Comparison of ENCODE assay signal across 16 mouse cellular contexts in genomic region chr13:58523761-58524117, GRCm38 (mm10).
DNase-seq lines count a peak whose midpoint lies in the region; ATAC-seq and TF ChIP-seq lines count a peak whose summit lies in the region.
"Had no signal": no experiment of that assay in that cellular context is flagged by ENCODE, and none has a peak within 500 bp of the region (broad histone marks: within the 10 kb centered on the region; RNA-seq: fewer than 3 reads in every experiment).

No protein-coding gene starts in this region.

- peaks cover 36% of the 10 kb centered on the region for H3K4me1 ChIP-seq in heart, embryonic 13.5 days
- no peaks in the 10 kb centered on the region for H3K4me1 ChIP-seq in stomach, embryonic 14.5 days (ENCODE audit: control insufficient read depth, insufficient read depth, low read length)
- no peaks in the 10 kb centered on the region; the same call in 1 of the 2 replicates for H3K4me1 ChIP-seq in stomach, postnatal 0 days (replicated peaks; ENCODE audit: control insufficient read depth, insufficient read depth)
- peaks cover 56% of the 10 kb centered on the region for H3K4me1 ChIP-seq in liver, embryonic 15.5 days (replicated peaks)
- H3K4me1 ChIP-seq in midbrain, embryonic 14.5 days (ENCODE audit: control insufficient read depth, insufficient read depth, low read length), result no peaks in the 10 kb centered on the region

- no peak for TF ChIP-seq CTCF in stomach, postnatal 0 days (IDR thresholded peaks at IDR 0.05; ENCODE audit: low read depth)

- no peak for DNase-seq in heart, adult 8-10 months (ENCODE audit: low spot score)
- no peak for DNase-seq in stomach, postnatal 0 days (ENCODE audit: low spot score)
- DNase-seq in thymus, postnatal 4 days, result no peak
- DNase-seq in midbrain, embryonic 14.5 days, result no peak
- DNase-seq: adrenal gland, adult 2 months; cerebellum, adult 11 months; cerebellum, postnatal 25 days; kidney, adult 8-10 months; layer of hippocampus, postnatal 36 days; retina, postnatal 1 day had no signal

- no peaks in the 10 kb centered on the region for H3K36me3 ChIP-seq in heart, embryonic 13.5 days
- H3K36me3 ChIP-seq in stomach, embryonic 14.5 days (ENCODE audit: control insufficient read depth, insufficient read depth, low read length), result no peaks in the 10 kb centered on the region
- H3K36me3 ChIP-seq in stomach, postnatal 0 days (ENCODE audit: control insufficient read depth, insufficient read depth, low read length), result no peaks in the 10 kb centered on the region
- H3K36me3 ChIP-seq in liver, embryonic 15.5 days (replicated peaks), result no peaks in the 10 kb centered on the region
- no peaks in the 10 kb centered on the region for H3K36me3 ChIP-seq in midbrain, embryonic 14.5 days (ENCODE audit: control insufficient read depth, insufficient read depth, low read length)
- H3K36me3 ChIP-seq: hindbrain, embryonic 12.5 days; neural tube, embryonic 15.5 days had no signal

- no peak for TF ChIP-seq EP300 in stomach, postnatal 0 days (optimal IDR thresholded peaks at IDR 0.05)

- no peak; the same call in 1 of the 2 replicates for ATAC-seq in heart, embryonic 13.5 days (ENCODE audit: extremely low read depth, insufficient number of reproducible peaks, low FRiP score, low TSS enrichment)
- peak; percentile 23; the same call in 1 of the 2 replicates for ATAC-seq in stomach, embryonic 14.5 days (ENCODE audit: insufficient number of reproducible peaks, insufficient read depth, low FRiP score, low read depth)
- no peak for ATAC-seq in stomach, postnatal 0 days (ENCODE audit: low FRiP score, low TSS enrichment)
- peak; percentile 64 for ATAC-seq in liver, embryonic 15.5 days (ENCODE audit: insufficient read depth)
- no peak for ATAC-seq in midbrain, embryonic 14.5 days (ENCODE audit: low FRiP score, low TSS enrichment)

- H3K27me3 ChIP-seq in heart, embryonic 13.5 days (replicated peaks), result peaks cover 21% of the 10 kb centered on the region
- no peaks in the 10 kb centered on the region for H3K27me3 ChIP-seq in stomach, embryonic 14.5 days (ENCODE audit: control insufficient read depth, insufficient read depth, low read length)
- no peaks in the 10 kb centered on the region for H3K27me3 ChIP-seq in stomach, postnatal 0 days (ENCODE audit: control insufficient read depth, insufficient read depth, low read length)
- peaks cover 9% of the 10 kb centered on the region; the same call in 1 of the 2 replicates for H3K27me3 ChIP-seq in liver, embryonic 15.5 days
- H3K27me3 ChIP-seq in midbrain, embryonic 14.5 days (ENCODE audit: control insufficient read depth, insufficient read depth, low read length), result no peaks in the 10 kb centered on the region

- peak overlapping the region; percentile 69; the same call in 1 of the 2 replicates for H3K9ac ChIP-seq in heart, embryonic 13.5 days
- H3K9ac ChIP-seq in stomach, embryonic 14.5 days (replicated peaks; ENCODE audit: low read depth, low read length), result no peak overlapping the region
- no peak overlapping the region for H3K9ac ChIP-seq in stomach, postnatal 0 days (ENCODE audit: low read length)
- peak overlapping the region; percentile 46 for H3K9ac ChIP-seq in liver, embryonic 15.5 days
- no peak overlapping the region for H3K9ac ChIP-seq in midbrain, embryonic 14.5 days (replicated peaks; ENCODE audit: low read length)
- H3K9ac ChIP-seq: hindbrain, embryonic 12.5 days; neural tube, embryonic 15.5 days had no signal

- 20% methylated on average over 7 of the region's 7 CpGs for WGBS in heart, embryonic 13.5 days
- 37% methylated on average over 7 of the region's 7 CpGs for WGBS in stomach, embryonic 14.5 days
- WGBS in stomach, postnatal 0 days, result 41% methylated on average over 7 of the region's 7 CpGs
- WGBS in liver, embryonic 15.5 days (ENCODE audit: insufficient replicate concordance), result 9% methylated on average over 7 of the region's 7 CpGs
- WGBS in midbrain, embryonic 14.5 days, result 79% methylated on average over 7 of the region's 7 CpGs

- 0 out of 2 replicates have a peak overlapping the region, but pooled peaks have one; percentile 34 for H3K4me3 ChIP-seq in heart, embryonic 13.5 days
- no peak overlapping the region for H3K4me3 ChIP-seq in stomach, embryonic 14.5 days (ENCODE audit: low read depth, low read length)
- H3K4me3 ChIP-seq in stomach, postnatal 0 days (ENCODE audit: low read depth, low read length), result no peak overlapping the region
- peak overlapping the region; percentile 48 for H3K4me3 ChIP-seq in liver, embryonic 15.5 days (replicated peaks)
- no peak overlapping the region for H3K4me3 ChIP-seq in midbrain, embryonic 14.5 days (replicated peaks; ENCODE audit: low read depth, low read length)
- H3K4me3 ChIP-seq: hindbrain, embryonic 12.5 days; megakaryocyte, embryonic 14.5 days; neural tube, embryonic 15.5 days had no signal

- H3K4me2 ChIP-seq in heart, embryonic 13.5 days, result peak overlapping the region; percentile 67
- H3K4me2 ChIP-seq in stomach, embryonic 14.5 days (replicated peaks; ENCODE audit: low read depth, low read length), result peak overlapping the region; percentile 34; the same call in 1 of the 2 replicates
- H3K4me2 ChIP-seq in stomach, postnatal 0 days (replicated peaks; ENCODE audit: low read depth), result no peak overlapping the region
- peak overlapping the region; percentile 78 for H3K4me2 ChIP-seq in liver, embryonic 15.5 days
- no peak overlapping the region for H3K4me2 ChIP-seq in midbrain, embryonic 14.5 days (ENCODE audit: low read length)

- H3K27ac ChIP-seq in heart, embryonic 13.5 days (replicated peaks), result no peak overlapping the region
- H3K27ac ChIP-seq in stomach, embryonic 14.5 days (ENCODE audit: low read length), result no peak overlapping the region
- H3K27ac ChIP-seq in stomach, postnatal 0 days (replicated peaks), result no peak overlapping the region
- peak overlapping the region; percentile 69 for H3K27ac ChIP-seq in liver, embryonic 15.5 days (replicated peaks)
- no peak overlapping the region for H3K27ac ChIP-seq in midbrain, embryonic 14.5 days (replicated peaks; ENCODE audit: low read depth, low read length)
- H3K27ac ChIP-seq: hindbrain, embryonic 12.5 days; neural tube, embryonic 15.5 days had no signal

- H3K9me3 ChIP-seq in heart, embryonic 13.5 days, result peaks cover 8% of the 10 kb centered on the region; the same call in 1 of the 2 replicates
- no peaks in the 10 kb centered on the region for H3K9me3 ChIP-seq in stomach, embryonic 14.5 days (ENCODE audit: control insufficient read depth, low read depth, low read length)
- H3K9me3 ChIP-seq in stomach, postnatal 0 days (ENCODE audit: control insufficient read depth, low read length), result no peaks in the 10 kb centered on the region
- H3K9me3 ChIP-seq in liver, embryonic 15.5 days (replicated peaks), result no peaks in the 10 kb centered on the region
- no peaks in the 10 kb centered on the region for H3K9me3 ChIP-seq in midbrain, embryonic 14.5 days (ENCODE audit: control insufficient read depth, low read length)
- H3K9me3 ChIP-seq: hindbrain, embryonic 12.5 days; neural tube, embryonic 15.5 days had no signal

Comparison
In these comparisons a context has a peak if more than half of its experiments do, and no peak if none do; other contexts are left out.
1. ATAC-seq: peak in stomach, embryonic 14.5 days (single experiment) and liver, embryonic 15.5 days (single experiment); none in heart, embryonic 13.5 days (single experiment), stomach, postnatal 0 days (single experiment) and midbrain, embryonic 14.5 days (single experiment).
2. H3K4me2 ChIP-seq: peak in heart, embryonic 13.5 days (single experiment), stomach, embryonic 14.5 days (single experiment) and liver, embryonic 15.5 days (single experiment); none in stomach, postnatal 0 days (single experiment) and midbrain, embryonic 14.5 days (single experiment).
3. H3K4me3 ChIP-seq: peak in heart, embryonic 13.5 days (single experiment) and liver, embryonic 15.5 days (single experiment); none in stomach, embryonic 14.5 days (single experiment), stomach, postnatal 0 days (single experiment) and midbrain, embryonic 14.5 days (single experiment).
4. H3K9ac ChIP-seq: peak in heart, embryonic 13.5 days (single experiment) and liver, embryonic 15.5 days (single experiment); none in stomach, embryonic 14.5 days (single experiment), stomach, postnatal 0 days (single experiment) and midbrain, embryonic 14.5 days (single experiment).